Mouse (Mus musculus) ZHBTc4 (cell line): Measurements from ENCODE around the gene Cyp2d11.
A peak's percentile ranks its signal among the peaks of the same experiment; 100 is the strongest.
"Not testable (repeated sequence)": the region's sequence is repeated elsewhere in the genome, so short reads cannot be mapped to it uniquely, and the experiment has no call there.

Experiments
- DNase-seq: peaks from one replicate; pipeline ENCODE4 v3.0.0-alpha.2; 2011; ENCODE audit warnings: low read depth, low spot score

Gene Cyp2d11

GRCm38 (mm10) chr15:82393922-82394321, at the start of gene Cyp2d11:
Gene Cyp2d11, minus strand, starts transcription at chr15:82394022.
- DNase-seq, result not testable (repeated sequence)

- no peak for DNase-seq
Measured at GRCm38 (mm10) chr15:82437975-82438617, 44.3 kb upstream of the Cyp2d11 start.

DNA sequence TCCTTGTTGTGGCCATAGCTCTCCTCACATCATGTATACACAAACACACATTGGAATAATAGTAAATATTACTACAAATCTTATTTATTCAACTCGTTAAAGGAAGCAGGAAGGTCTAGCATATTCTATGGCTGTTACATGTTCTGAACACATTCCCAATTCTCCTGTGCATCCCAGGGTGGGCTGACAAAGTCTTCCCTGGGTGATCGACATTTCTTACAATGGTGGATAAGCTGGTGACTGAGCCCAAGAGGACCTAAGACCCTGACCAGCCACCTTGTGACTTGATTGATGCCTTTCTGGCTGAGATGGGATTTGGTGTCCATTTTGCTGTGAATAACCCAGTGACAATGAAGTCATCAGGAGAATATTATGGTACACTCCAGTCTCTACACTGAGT, 41.8 kb upstream of the Cyp2d11 start:
- DNase-seq, result no peak

DNA sequence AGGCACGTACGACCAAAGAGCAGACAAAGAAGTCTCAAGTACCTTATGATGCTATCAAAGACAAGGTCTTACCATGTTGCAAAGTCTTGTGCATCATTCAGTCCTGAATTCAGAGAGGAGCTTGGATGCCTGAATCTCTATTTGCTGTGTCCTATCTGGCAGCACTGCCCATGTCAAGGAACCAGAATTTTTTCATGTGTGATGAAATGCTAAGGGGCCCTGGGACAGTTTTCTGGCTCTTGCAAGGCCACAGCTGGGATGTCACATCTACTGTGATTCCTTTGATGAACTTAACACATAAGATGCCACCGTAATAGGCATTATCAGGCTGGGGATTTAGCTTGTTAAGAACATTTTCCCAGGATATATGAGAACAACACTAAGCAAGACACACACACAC, 41.2 kb upstream of the Cyp2d11 start:
- DNase-seq, result peak; percentile 32

DNA sequence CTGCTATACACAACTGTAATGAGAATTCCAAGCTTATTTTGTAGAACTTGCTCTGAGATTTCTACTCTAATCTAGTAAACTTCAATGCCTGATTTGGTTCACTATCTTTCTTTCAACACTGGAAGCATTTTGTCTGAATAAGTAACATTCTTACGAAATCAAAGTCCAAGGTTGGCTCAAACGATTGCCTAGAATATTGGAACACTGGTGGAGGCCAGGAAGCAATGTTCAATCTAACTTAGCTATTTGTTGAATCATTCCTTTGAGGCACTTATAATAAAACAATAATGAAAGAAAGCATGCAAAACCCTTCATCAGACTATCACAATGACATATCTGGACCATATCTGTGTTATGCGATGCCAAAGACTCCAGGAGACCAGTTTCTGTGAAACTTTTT, 40.7 kb upstream of the Cyp2d11 start:
- no peak for DNase-seq

- no peak for DNase-seq
Measured at GRCm38 (mm10) chr15:82433621-82434020, 39.8 kb upstream of the Cyp2d11 start.

GRCm38 (mm10) chr15:82433137-82433536, 39.3 kb upstream of the Cyp2d11 start, which contains the start of gene Cyp2d9:
Gene Cyp2d9, plus strand, starts transcription at chr15:82433437.
- DNase-seq, result no peak

GRCm38 (mm10) chr15:82423471-82423870, 29.6 kb upstream of the Cyp2d11 start:
- peak; percentile 18 for DNase-seq

DNA sequence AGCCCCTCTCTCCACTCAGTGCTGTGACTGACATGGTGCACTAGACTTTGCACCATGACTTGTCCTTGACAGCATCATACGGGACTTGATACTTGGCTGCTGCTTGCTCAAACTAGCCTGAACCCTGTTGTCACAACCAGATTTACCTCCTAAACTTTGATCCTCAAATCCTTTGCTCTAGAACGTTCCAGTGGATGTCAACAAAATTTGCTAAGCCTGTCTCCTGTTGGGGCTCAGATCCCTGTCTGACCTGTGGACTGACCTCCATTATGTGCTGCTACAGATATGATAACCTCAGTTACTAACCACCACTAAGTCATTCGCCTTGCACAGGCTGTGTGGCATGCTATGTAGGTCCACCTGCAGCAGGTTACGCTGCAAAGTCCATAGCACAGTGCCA, 29.1 kb upstream of the Cyp2d11 start:
- DNase-seq, result no peak

DNA sequence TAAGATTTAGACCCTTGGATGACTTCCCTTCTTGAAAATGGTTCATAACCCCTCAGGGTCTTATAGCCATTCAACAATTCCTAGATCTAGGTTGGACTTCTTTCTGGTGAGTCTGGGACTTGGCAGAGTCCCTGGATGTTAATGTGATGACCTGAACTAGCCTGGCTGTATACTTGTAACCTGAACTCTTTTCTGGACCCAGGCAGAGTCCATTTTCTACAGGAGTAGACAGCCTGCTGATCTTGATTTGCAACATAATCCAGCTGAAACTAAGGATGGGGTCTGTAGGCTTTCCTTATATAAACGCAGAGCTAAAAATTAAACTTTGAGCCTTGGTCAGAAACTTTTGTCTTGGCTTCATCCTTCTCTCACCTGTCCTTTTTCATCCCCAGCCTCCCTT, 24.8 kb upstream of the Cyp2d11 start:
- DNase-seq, result no peak

GRCm38 (mm10) chr15:82416797-82417789, 23.3 kb upstream of the Cyp2d11 start:
- DNase-seq, result peak; percentile 77

DNA sequence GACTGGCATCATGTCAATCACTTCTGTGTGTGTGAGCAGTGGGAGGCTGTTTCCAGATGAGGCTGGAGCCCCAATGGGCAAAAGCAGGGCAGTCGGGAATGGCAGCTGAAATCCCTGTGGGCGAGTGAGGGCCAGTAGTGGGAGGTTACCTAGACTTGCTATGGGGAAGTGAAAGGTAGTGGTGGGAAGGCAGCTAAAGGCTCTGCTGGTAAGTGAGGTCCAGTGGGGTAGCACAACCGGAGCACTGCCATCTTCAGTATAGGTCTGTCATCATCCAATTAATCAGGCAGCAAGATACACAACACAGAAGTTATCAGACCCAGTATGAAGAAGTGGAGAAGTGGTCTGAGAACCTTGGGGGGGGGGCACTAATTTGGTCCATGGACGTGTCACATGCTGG, 13.7 kb upstream of the Cyp2d11 start:
- DNase-seq, result no peak

- DNase-seq, result no peak
Measured at GRCm38 (mm10) chr15:82406981-82407380, 13.2 kb upstream of the Cyp2d11 start, which contains the start of gene Cyp2d10. Gene Cyp2d10, minus strand, starts transcription at chr15:82407195.

DNA sequence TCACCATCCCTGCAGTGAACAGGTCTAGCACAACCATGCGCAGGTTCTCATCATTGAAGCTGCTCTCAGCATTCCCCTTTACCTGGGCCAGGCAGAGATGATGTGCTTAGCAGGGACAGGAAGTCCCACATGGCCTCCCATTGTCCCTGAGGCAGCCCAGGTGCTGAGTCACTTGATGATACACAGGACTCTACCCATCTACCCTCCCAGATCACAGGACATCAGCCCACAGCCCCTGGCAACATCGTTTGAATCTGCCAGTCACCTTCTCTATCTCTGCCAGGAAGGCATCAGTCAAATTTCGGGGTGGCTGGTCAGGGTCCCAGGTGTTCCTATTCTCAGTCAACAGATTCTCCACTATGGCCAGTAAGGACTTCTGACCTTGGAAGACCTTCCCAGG, 10.3 kb upstream of the Cyp2d11 start:
- no peak for DNase-seq

GRCm38 (mm10) chr15:82403606-82404005, 9.8 kb upstream of the Cyp2d11 start:
- no peak for DNase-seq

GRCm38 (mm10) chr15:82402741-82403140, 8.9 kb upstream of the Cyp2d11 start:
- no peak for DNase-seq

DNA sequence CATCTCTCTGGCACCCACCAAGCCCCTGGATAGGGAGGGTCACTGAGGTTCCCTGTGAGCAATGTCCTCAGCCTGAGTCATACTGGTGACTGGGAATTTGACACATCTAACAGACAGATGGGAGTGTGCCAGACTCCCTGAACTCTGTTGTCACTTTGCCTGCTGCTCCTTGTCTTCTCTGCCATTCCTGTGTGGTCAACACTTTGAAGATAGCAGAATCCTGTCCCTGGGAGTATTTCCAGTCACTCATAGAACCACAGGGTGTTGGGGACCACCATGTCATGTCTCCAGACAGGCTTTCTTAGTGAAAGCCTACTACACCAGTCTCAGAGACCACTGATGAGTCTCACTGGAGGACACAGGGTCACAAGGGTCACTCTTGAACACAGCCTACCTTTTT, 8.3 kb upstream of the Cyp2d11 start:
- no peak for DNase-seq

DNA sequence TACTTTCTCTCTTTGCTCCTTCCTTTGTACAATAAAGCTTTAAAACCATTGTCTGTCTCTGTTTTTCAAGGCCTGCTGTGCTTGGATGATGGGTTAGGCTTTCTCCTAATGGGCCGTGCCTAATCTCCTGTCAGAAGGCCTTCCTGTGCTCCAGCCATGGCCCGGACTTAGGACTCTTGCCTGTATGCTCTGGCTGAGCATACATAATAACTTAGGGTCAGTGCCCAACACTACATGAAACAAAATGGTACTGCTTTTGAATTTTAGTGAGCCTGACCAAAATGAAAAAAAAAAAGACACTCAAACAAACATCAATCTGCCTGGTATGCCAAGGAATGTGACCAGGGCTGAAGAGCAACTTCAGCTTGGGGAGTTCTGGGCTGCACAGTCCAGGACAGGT, 7.7 kb upstream of the Cyp2d11 start:
- no peak for DNase-seq

GRCm38 (mm10) chr15:82395955-82396354, 2.1 kb upstream of the Cyp2d11 start:
- DNase-seq, result not testable (repeated sequence)

DNA sequence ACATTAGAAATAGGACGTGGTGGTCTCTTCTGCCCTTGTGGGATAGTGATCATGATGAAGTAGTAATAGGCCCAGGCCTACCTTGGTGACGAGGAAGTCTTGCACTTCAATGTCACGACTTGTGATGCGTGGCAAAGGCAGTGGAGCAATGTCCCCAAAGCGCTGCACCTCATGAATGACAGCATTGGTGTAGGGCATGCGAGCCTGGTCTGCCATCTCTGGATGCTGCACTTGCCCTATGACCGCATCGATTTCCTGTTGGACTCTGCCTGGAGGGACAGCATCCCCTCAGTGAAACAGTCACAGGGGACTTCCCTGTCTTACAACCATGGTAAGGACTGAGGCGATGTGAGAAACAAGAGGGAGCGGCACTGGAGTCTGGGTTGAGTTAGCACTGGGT, 3.9 kb downstream of the Cyp2d11 start:
- not testable (repeated sequence) for DNase-seq

GRCm38 (mm10) chr15:82385729-82386128, 8.1 kb downstream of the Cyp2d11 start:
- no peak for DNase-seq

- DNase-seq, result no peak
Measured at GRCm38 (mm10) chr15:82382441-82382840, 11.4 kb downstream of the Cyp2d11 start.

- no peak for DNase-seq
Measured at GRCm38 (mm10) chr15:82380714-82381062, 13.1 kb downstream of the Cyp2d11 start.
